In the genomic region with DNA sequence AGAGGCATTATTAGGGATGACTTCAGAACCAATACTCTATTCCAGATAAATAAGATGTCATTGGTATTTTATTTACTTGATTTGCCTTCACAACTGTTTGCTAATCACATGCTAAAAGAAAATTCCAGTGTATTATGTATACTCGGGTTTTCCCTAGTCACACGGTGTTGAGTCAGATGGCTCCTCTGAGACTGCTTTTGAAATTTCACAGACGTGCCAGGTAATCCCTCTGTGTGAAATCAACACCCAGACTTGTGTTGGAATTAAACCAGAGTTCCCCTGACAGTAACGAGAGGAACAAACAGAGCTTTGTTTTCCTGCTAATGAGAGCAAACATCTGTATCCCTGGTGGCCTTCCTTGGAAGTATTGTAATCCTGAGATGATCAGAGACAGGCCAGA, we compare ENCODE assay signal across 23 mouse cellular contexts.
"Had no signal": no experiment of that assay in that cellular context is flagged by ENCODE, and none has a peak within 500 bp of the region (broad histone marks: within the 10 kb centered on the region; RNA-seq: fewer than 3 reads in every experiment).

No protein-coding gene starts in this region.

- H3K36me3 ChIP-seq: lung, embryonic 15.5 days; midbrain, embryonic 12.5 days; neural tube, embryonic 13.5 days; neural tube, embryonic 15.5 days; stomach, embryonic 15.5 days had no signal

- H3K9ac ChIP-seq: lung, embryonic 15.5 days; midbrain, embryonic 12.5 days; neural tube, embryonic 13.5 days; neural tube, embryonic 15.5 days; stomach, embryonic 15.5 days had no signal

- ATAC-seq: lung, postnatal 0 days; midbrain, embryonic 16.5 days had no signal

- H3K27ac ChIP-seq: lung, embryonic 15.5 days; macrophage; midbrain, embryonic 12.5 days; neural tube, embryonic 13.5 days; neural tube, embryonic 15.5 days; stomach, embryonic 15.5 days; stomach, postnatal 0 days had no signal

- H3K4me2 ChIP-seq: lung, embryonic 15.5 days; midbrain, embryonic 12.5 days; neural tube, embryonic 13.5 days; neural tube, embryonic 15.5 days; stomach, embryonic 15.5 days had no signal

- H3K27me3 ChIP-seq: lung, embryonic 15.5 days; midbrain, embryonic 12.5 days; neural tube, embryonic 13.5 days; neural tube, embryonic 15.5 days; stomach, embryonic 15.5 days had no signal

- DNase-seq: lung, adult 2 months; lung, postnatal 14 days; lung, postnatal 36 days; midbrain, embryonic 14.5 days; retina, postnatal 1 day; right cerebral cortex, adult 18-20 months; right cerebral cortex, postnatal 25 days; right cerebral cortex, postnatal 4 days; spleen, adult 18-20 months; thymus, adult 2 months; thymus, postnatal 25 days; thymus, postnatal 4 days had no signal

- H3K4me1 ChIP-seq: lung, embryonic 15.5 days; megakaryocyte, embryonic 14.5 days; midbrain, embryonic 12.5 days; neural tube, embryonic 13.5 days; neural tube, embryonic 15.5 days; stomach, embryonic 15.5 days had no signal

- H3K4me3 ChIP-seq: lung, embryonic 15.5 days; megakaryocyte, embryonic 14.5 days; midbrain, embryonic 12.5 days; myocyte; neural tube, embryonic 13.5 days; neural tube, embryonic 15.5 days; stomach, embryonic 15.5 days had no signal

- H3K9me3 ChIP-seq: lung, embryonic 15.5 days; megakaryocyte, embryonic 14.5 days; midbrain, embryonic 12.5 days; neural tube, embryonic 13.5 days; neural tube, embryonic 15.5 days; stomach, embryonic 15.5 days had no signal
